Mouse (Mus musculus): Measurements from ENCODE around the gene Wdr72. TPM values are rescaled to one million over a fixed set of nuclear protein-coding genes. Genes with fewer than 3 reads are reported as not detected.

The Wdr72 gene
- polyA plus RNA-seq, 1 experiment from 2014 or later, result 0.36 TPM

GRCm38 (mm10) chr9:74328821-74329220, 218.7 kb downstream of the Wdr72 start:
- no peaks in the 10 kb centered on the region for H3K36me3 ChIP-seq
- no peak for ATAC-seq (ENCODE audit: low FRiP score)
- no peak overlapping the region for H3K4me3 ChIP-seq (replicated peaks)
- no peak overlapping the region for H3K4me2 ChIP-seq
- no peaks in the 10 kb centered on the region for H3K27me3 ChIP-seq (replicated peaks)
- no peaks in the 10 kb centered on the region for H3K9me3 ChIP-seq (replicated peaks)
- H3K9ac ChIP-seq (replicated peaks), result no peak overlapping the region
- H3K4me1 ChIP-seq, result no peaks in the 10 kb centered on the region
- H3K27ac ChIP-seq (replicated peaks), result no peak overlapping the region
- 68% methylated on average over 5 of the region's 5 CpGs for WGBS

DNA sequence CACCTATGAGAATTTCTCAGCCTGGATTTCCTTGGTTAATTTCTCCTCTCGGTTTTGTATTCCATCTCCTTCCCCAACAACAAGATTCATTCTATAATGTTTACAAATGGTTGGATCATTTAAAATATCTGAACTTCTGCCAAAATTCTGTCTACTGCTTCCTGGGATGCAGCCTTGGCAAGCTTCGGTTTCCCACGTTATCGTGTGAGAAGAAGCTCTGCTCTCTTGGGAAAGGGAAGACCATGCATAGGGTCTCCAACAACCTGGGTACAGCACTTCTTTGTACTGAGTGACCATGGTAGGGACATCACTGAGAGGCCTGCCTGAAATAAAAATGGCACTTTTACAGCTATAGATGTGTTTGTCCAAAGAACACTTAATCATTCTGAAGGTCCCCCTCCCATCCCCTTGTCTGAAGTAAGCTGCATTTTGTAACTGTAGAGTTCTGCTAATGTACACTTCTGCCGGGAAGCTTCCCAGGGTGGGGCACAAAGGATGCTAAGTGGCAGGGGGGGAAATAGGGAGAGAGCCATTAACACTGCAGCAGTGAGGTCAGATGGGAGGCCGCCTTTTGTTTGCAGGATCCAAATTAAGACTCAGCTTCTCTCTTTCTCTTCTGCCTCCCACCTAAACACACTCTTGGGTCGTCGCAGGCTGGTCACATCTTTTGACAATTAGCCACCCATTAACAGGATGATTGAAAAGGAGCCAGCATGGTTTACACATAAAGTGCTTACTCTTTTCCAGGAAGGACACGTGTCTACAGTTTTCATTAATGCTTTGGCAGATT, 220.7 kb downstream of the Wdr72 start:
- no peaks in the 10 kb centered on the region for H3K27me3 ChIP-seq (replicated peaks)
- no peak for ATAC-seq (ENCODE audit: low FRiP score)

DNA sequence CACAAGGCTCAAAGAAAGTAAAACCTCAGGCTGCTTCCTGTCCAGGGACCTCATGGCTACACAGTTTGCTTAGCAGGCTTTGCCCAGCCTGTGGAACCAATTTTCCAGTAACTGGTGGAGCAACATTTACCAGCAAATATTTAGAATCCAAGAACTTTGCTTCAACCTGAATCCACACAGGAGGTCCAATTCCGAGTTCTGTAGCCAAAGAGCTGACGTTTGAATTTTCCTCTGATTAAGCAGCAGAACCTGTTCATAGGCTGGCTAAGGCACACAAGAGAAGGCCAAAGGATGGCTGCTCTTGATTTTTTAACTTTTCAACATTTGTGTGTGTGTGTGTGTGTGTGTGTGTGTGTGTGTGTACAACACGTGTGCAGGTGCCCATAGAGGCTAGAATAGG, 222.2 kb downstream of the Wdr72 start:
- no peaks in the 10 kb centered on the region for H3K4me1 ChIP-seq
- H3K4me2 ChIP-seq, result no peak overlapping the region
- ATAC-seq (ENCODE audit: low FRiP score), result no peak
- H3K36me3 ChIP-seq, result no peaks in the 10 kb centered on the region
- H3K9me3 ChIP-seq (replicated peaks), result no peaks in the 10 kb centered on the region
- no peak overlapping the region for H3K27ac ChIP-seq (replicated peaks)
- no peak overlapping the region for H3K9ac ChIP-seq (replicated peaks)
- H3K27me3 ChIP-seq (replicated peaks), result no peaks in the 10 kb centered on the region
- 85% methylated on average over 3 of the region's 3 CpGs for WGBS
- no peak overlapping the region for H3K4me3 ChIP-seq (replicated peaks)

More for the DNA sequence above, 220.7 kb downstream of the Wdr72 start:
- Histone ChIP-seq H3K36me3 (no peaks in the 10 kb centered on the region), H3K4me1 (no peaks in the 10 kb centered on the region), H3K27ac (replicated peaks) (no peak overlapping the region), H3K9me3 (replicated peaks) (no peaks in the 10 kb centered on the region), H3K4me3 (replicated peaks) (no peak overlapping the region), H3K4me2 (no peak overlapping the region), H3K9ac (replicated peaks) (no peak overlapping the region)
- WGBS, result 26% methylated on average over 9 of the region's 9 CpGs

Other genes with a start within 250 kb of the Wdr72 start
- gene Unc13c, start 141.4 kb upstream of the Wdr72 start, polyA plus RNA-seq (2015; fragmentation: Nextera tagmentation; extraction: Ambion mirVana), result 5.9 and 6.6 TPM in 2 replicates